Mouse (Mus musculus) ES-E14 (cell line): ENCODE measurements around the gene Zfp365. TPM values are rescaled to one million over a fixed set of nuclear protein-coding genes. Genes with fewer than 3 reads are reported as not detected.
A peak's percentile ranks its signal among the peaks of the same experiment; 100 is the strongest.

ENCODE experiments used
- DNase-seq: peaks from one replicate; pipeline ENCODE4 v3.0.0-alpha.2; 2013; ENCODE audit warnings: low read depth, low spot score
- H3K27ac ChIP-seq: 2 replicates; pipeline ENCODE4 v1.5.1; 2012; ENCODE audit warnings: low read depth, mild to moderate bottlenecking, low read length, moderate library complexity, mixed read lengths; ENCODE audit not compliant: poor library complexity, insufficient read depth, severe bottlenecking
- H3K36me3 ChIP-seq: 2 replicates; pipeline ENCODE4 v1.6.1; 2012; ENCODE audit warnings: mild to moderate bottlenecking, low read length, moderate library complexity, mixed read lengths; ENCODE audit not compliant: control insufficient read depth, poor library complexity, insufficient read depth, severe bottlenecking
- H3K4me1 ChIP-seq, 2 experiments: fragments of 150-350 bp in 1 of 2; sonication (generic) in 1 of 2; 2 replicates each; pipeline ENCODE4 v1.6.1; 2012; ENCODE audit warnings: low read length in 2 of 2, mild to moderate bottlenecking in 1 of 2, mixed read lengths in 1 of 2; ENCODE audit not compliant: control insufficient read depth in 2 of 2, insufficient read depth in 2 of 2, poor library complexity in 1 of 2
- H3K4me3 ChIP-seq, 2 experiments: fragments of 150-350 bp in 1 of 2; sonication (generic) in 1 of 2; 2 replicates each; pipeline ENCODE4 v1.5.1; 2012; ENCODE audit warnings: low read length in 2 of 2, low read depth in 1 of 2, mild to moderate bottlenecking in 1 of 2, mixed read lengths in 1 of 2; ENCODE audit not compliant: insufficient read depth in 1 of 2, poor library complexity in 1 of 2, severe bottlenecking in 1 of 2
- H3K9ac ChIP-seq: 2 replicates; pipeline ENCODE4 v1.6.1; 2012; ENCODE audit warnings: low read depth, mild to moderate bottlenecking, low read length, mixed read lengths; ENCODE audit not compliant: poor library complexity, insufficient read depth, severe bottlenecking
- H3K9me3 ChIP-seq: fragments of 150-350 bp; sonication (generic); 2 replicates; pipeline ENCODE4 v1.6.1; 2012; ENCODE audit warnings: low read depth, mild to moderate bottlenecking, low read length; ENCODE audit not compliant: control insufficient read depth, insufficient read depth
- CHD2 ChIP-seq: IDR thresholded peaks from 2 replicates; pipeline ENCODE4 v1.6.1; 2014; ENCODE audit warnings: mild to moderate bottlenecking, low read depth, low read length, inconsistent platforms
- HCFC1 ChIP-seq: IDR thresholded peaks from 2 replicates; pipeline ENCODE4 v1.6.1; 2012; ENCODE audit warnings: low read length, inconsistent platforms, borderline replicate concordance; ENCODE audit not compliant: insufficient read depth
- MAFK ChIP-seq: IDR thresholded peaks from 2 replicates; pipeline ENCODE4 v1.6.1; 2014; ENCODE audit warnings: mild to moderate bottlenecking, low read depth, low read length, inconsistent platforms; ENCODE audit not compliant: insufficient read depth
- ZC3H11A ChIP-seq: IDR thresholded peaks from 2 replicates; pipeline ENCODE4 v1.6.1; 2012; ENCODE audit warnings: low read depth, mild to moderate bottlenecking, inconsistent platforms, low read length, borderline replicate concordance
- ZNF384 ChIP-seq: IDR thresholded peaks from 2 replicates; pipeline ENCODE4 v1.6.1; 2012; ENCODE audit warnings: low read depth, low read length, inconsistent platforms
- in situ Hi-C, 2 experiments: fragments of 600-800 bp; cut with MboI; formaldehyde crosslinking; loops; one replicate each; pipeline ENCODE4 v1.15.1; 2025; ENCODE audit warnings: low sequenced_read_pairs in 2 of 2, inconsistent platforms in 1 of 2; ENCODE audit not compliant: unreplicated experiment in 2 of 2
- total RNA-seq: library from RNA; depleted of rRNA; stranded (reverse); fragments of 300-350 nt; gene quantifications from 2 replicates; pipeline ENCODE4 v1.2.3, GENCODE M21; 2012

Zfp365 gene
- total RNA-seq, 1 experiment: 16.1 TPM

DNA sequence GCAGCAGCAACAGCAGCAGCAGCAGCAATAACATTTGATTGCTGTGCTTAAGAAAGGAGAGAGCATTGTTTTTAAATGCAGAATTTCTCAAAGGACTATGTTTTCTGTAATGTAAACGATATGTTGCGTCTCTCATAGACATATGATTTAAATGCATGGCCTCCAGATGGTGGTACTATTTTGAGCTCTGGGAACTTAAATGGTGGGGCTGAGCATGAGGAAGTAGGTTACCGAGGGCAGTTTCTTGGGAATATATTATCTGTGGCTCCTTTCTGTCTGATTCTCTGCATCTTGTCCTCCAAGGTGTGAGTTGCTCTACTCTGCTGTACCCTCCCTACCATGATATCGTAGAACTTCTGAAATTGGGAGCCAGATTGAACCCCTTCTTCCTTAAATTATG is 31.8 kb downstream of the Zfp365 start:
- Histone ChIP-seq H3K36me3 (no peaks in the 10 kb centered on the region), H3K27ac (no peak overlapping the region), H3K4me1 (no peaks in the 10 kb centered on the region), H3K4me3 (no peak overlapping the region), H3K9me3 (no peaks in the 10 kb centered on the region), H3K9ac (no peak overlapping the region)
- TF ChIP-seq HCFC1: no peak
- TF ChIP-seq ZNF384: no peak
- no peak for TF ChIP-seq ZC3H11A
- no peak for TF ChIP-seq CHD2
- no peak for TF ChIP-seq MAFK
- in situ Hi-C loops: no loop called here
- no peak for DNase-seq

DNA sequence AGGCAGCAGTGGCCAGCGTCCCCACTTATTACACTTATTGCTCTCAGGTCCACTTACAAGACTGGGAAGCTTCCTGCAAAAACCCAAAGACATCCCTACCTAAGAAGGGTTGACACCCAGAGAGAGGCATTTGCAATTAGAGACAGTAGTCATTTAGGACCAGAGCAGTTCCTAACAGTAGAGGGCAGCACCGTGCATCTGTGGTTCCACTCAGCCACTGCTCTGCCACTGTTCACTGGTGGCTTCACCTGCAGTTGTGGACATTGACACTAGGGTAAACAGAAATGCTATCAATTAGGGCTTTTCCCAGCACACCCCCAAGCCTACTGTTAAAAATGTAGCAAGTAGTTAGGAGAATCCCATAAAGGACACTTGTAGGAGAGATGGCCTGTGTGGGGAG is 40.7 kb downstream of the Zfp365 start:
- Histone ChIP-seq H3K27ac (no peak overlapping the region), H3K4me1 (no peaks in the 10 kb centered on the region), H3K4me3 (no peak overlapping the region), H3K9me3 (no peaks in the 10 kb centered on the region), H3K9ac (no peak overlapping the region), H3K36me3 (no peaks in the 10 kb centered on the region)
- in situ Hi-C loops: no loop called here
- TF ChIP-seq ZC3H11A: no peak
- no peak for TF ChIP-seq HCFC1
- TF ChIP-seq MAFK: no peak
- no peak for TF ChIP-seq ZNF384
- no peak for TF ChIP-seq CHD2
- peak; percentile 55 for DNase-seq

DNA sequence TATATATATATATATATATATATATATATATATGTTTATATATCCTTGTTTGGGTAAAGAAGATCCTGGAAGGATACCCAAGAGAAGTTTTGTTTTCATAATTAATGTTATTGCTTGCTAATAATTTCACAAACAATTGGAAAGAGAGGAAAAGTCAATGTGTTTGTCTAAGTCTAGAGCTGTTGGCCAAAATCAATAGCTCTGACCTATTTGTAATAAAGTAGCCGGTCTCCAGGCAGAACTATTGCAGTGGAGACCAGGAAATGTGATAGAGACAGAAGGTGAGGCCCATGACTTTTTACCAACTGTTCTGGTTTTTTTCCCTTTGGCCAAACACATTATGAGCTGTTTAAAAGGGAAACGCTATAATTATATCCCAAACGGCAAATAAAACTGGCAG is 44.2 kb downstream of the Zfp365 start:
- in situ Hi-C loops: no loop called here
- no peak overlapping the region for H3K27ac ChIP-seq

DNA sequence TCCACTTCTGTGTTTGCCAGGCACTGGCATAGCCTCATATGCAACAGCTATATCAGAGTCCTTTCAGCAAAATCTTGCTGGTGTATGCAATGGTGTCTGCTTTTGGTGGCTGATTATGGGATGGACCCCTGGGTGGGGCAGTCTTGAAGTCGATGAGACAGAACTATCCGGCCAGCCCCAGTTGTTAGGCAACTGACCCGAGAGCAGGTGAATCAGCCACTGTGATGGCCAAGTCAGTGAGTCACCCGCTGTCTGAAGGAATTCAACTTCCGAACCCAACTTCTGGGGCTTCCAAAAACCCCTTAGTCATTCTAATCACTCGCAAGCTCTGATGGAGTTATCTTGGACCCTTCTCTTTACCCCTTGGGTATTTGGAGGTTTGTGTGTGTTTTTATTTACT is 46.6 kb downstream of the Zfp365 start:
- in situ Hi-C loops: no loop called here
- Histone ChIP-seq H3K9ac (no peak overlapping the region), H3K4me1 (no peaks in the 10 kb centered on the region), H3K27ac (no peak overlapping the region), H3K9me3 (no peaks in the 10 kb centered on the region), H3K4me3 (no peak overlapping the region), H3K36me3 (no peaks in the 10 kb centered on the region)
- DNase-seq: no peak
- TF ChIP-seq CHD2 (no peak), MAFK (no peak), HCFC1 (no peak), ZC3H11A (no peak), ZNF384 (no peak)

More for the DNA sequence above, 44.2 kb downstream of the Zfp365 start:
- Histone ChIP-seq H3K4me3 (no peak overlapping the region), H3K4me1 (no peaks in the 10 kb centered on the region), H3K9ac (no peak overlapping the region), H3K9me3 (no peaks in the 10 kb centered on the region), H3K36me3 (no peaks in the 10 kb centered on the region)
- no peak for TF ChIP-seq ZNF384
- no peak for TF ChIP-seq CHD2
- TF ChIP-seq MAFK: no peak
- TF ChIP-seq ZC3H11A: no peak
- DNase-seq: no peak

DNA sequence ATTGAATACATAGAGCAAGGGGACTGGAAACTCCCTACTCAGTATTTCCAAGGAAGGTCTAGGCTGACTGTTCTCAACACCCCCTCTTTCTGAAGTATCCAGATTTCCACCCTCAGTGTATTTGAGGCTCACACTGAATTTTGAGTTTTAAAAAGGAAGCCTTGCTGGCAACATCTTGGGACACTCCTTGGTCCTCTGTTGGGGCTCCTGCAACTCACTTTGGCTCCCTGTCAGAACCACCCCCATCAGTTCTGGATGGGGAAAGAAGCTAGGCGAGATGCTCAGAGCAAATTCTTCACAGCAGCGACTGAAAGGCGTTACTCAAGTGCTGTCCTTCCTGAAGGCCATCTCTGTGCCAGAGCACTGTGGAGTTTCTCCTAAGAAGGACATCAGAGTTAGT is 47.4 kb downstream of the Zfp365 start:
- Histone ChIP-seq H3K27ac (no peak overlapping the region), H3K4me3 (no peak overlapping the region), H3K9me3 (no peaks in the 10 kb centered on the region), H3K36me3 (no peaks in the 10 kb centered on the region), H3K4me1 (no peaks in the 10 kb centered on the region), H3K9ac (no peak overlapping the region)
- TF ChIP-seq HCFC1 (no peak), ZNF384 (no peak), CHD2 (no peak), MAFK (no peak), ZC3H11A (no peak)
- no peak for DNase-seq
- in situ Hi-C loops: no loop called here
